Comparison of ENCODE assay signal across 7 mouse cellular contexts in genomic region chr13:23763586-23764323, GRCm38 (mm10). TPM values are rescaled to one million over a fixed set of nuclear protein-coding genes. Genes with fewer than 3 reads are reported as not detected.
DNase-seq lines count a peak whose midpoint lies in the region; ATAC-seq and TF ChIP-seq lines count a peak whose summit lies in the region.

Hist1h1a (plus strand) TSS chr13:23763666.

- TF ChIP-seq POLR2A in limb, embryonic 14.5 days (IDR thresholded peaks at IDR 0.05; ENCODE audit: borderline replicate concordance, extremely low read depth, insufficient read depth, insufficient read length), result peak; percentile 98; the same call in 1 of the 2 replicates
- TF ChIP-seq POLR2A in spleen, adult 2 months (IDR thresholded peaks at IDR 0.05; ENCODE audit: low read depth, low read length), result peak; percentile 66

- H3K9ac ChIP-seq in limb, embryonic 14.5 days (ENCODE audit: low read depth, low read length, severe bottlenecking), result peak within 1 kb of the TSS; percentile 75
- H3K9ac ChIP-seq in midbrain, embryonic 16.5 days (ENCODE audit: low read depth, low read length), result peak within 1 kb of the TSS; percentile 64

- H3K27ac ChIP-seq in embryonic facial prominence, embryonic 10.5 days (replicated peaks), result peak within 1 kb of the TSS; percentile 92
- peak within 1 kb of the TSS; percentile 94 for H3K27ac ChIP-seq in limb, embryonic 14.5 days (replicated peaks; ENCODE audit: low read depth, low read length)
- peak within 1 kb of the TSS; percentile 67 for H3K27ac ChIP-seq in midbrain, embryonic 16.5 days (ENCODE audit: low read length)
- peak within 1 kb of the TSS; percentile 79 for H3K27ac ChIP-seq in spleen, adult 2 months (ENCODE audit: insufficient read depth, low read length)

- peak within 1 kb of the TSS; percentile 85 for H3K4me2 ChIP-seq in limb, embryonic 14.5 days (replicated peaks; ENCODE audit: low read depth, low read length, severe bottlenecking)
- peak within 1 kb of the TSS; percentile 82 for H3K4me2 ChIP-seq in midbrain, embryonic 16.5 days (ENCODE audit: low read length)

- ATAC-seq in limb, embryonic 14.5 days (ENCODE audit: low FRiP score, low read depth), result peak; percentile 74
- ATAC-seq in midbrain, embryonic 16.5 days, result peak; percentile 73

- no peaks in the 10 kb centered on the region for H3K9me3 ChIP-seq in embryonic facial prominence, embryonic 10.5 days
- no peaks in the 10 kb centered on the region for H3K9me3 ChIP-seq in limb, embryonic 14.5 days (ENCODE audit: control insufficient read depth, low read length)
- no peaks in the 10 kb centered on the region for H3K9me3 ChIP-seq in midbrain, embryonic 16.5 days (replicated peaks; ENCODE audit: control insufficient read depth, low read length, poor library complexity, severe bottlenecking)

- H3K27me3 ChIP-seq in embryonic facial prominence, embryonic 10.5 days (replicated peaks; ENCODE audit: low read depth, poor library complexity, severe bottlenecking), result no peaks in the 10 kb centered on the region
- H3K27me3 ChIP-seq in limb, embryonic 14.5 days (ENCODE audit: control insufficient read depth, insufficient read depth, low read length), result no peaks in the 10 kb centered on the region
- no peaks in the 10 kb centered on the region for H3K27me3 ChIP-seq in midbrain, embryonic 16.5 days (ENCODE audit: control insufficient read depth, insufficient read depth, low read depth, low read length)
- H3K27me3 ChIP-seq in spleen, adult 2 months (ENCODE audit: control insufficient read depth, insufficient read depth, low read length), result no peaks in the 10 kb centered on the region

- H3K36me3 ChIP-seq in embryonic facial prominence, embryonic 10.5 days (replicated peaks), result no peaks in the 10 kb centered on the region
- H3K36me3 ChIP-seq in limb, embryonic 14.5 days (ENCODE audit: control insufficient read depth, insufficient read depth, low read length), result no peaks in the 10 kb centered on the region
- no peaks in the 10 kb centered on the region for H3K36me3 ChIP-seq in midbrain, embryonic 16.5 days (ENCODE audit: control insufficient read depth, insufficient read depth, low read length)
- H3K36me3 ChIP-seq in spleen, adult 2 months (ENCODE audit: control insufficient read depth, insufficient read depth, low read length), result no peaks in the 10 kb centered on the region

- peaks cover 36% of the 10 kb centered on the region for H3K4me1 ChIP-seq in embryonic facial prominence, embryonic 10.5 days
- H3K4me1 ChIP-seq in limb, embryonic 14.5 days (ENCODE audit: control insufficient read depth, insufficient read depth, low read length), result peaks cover 20% of the 10 kb centered on the region
- H3K4me1 ChIP-seq in midbrain, embryonic 16.5 days (ENCODE audit: control insufficient read depth, insufficient read depth, low read length), result peaks cover 25% of the 10 kb centered on the region
- no peaks in the 10 kb centered on the region; the same call in 1 of the 2 replicates for H3K4me1 ChIP-seq in spleen, adult 2 months (ENCODE audit: control insufficient read depth, insufficient read depth, insufficient read length)

- peak; percentile 90 for DNase-seq in adrenal gland, postnatal 14 days
- DNase-seq in embryonic facial prominence, embryonic 10.5 days (ENCODE audit: low spot score), result peak; percentile 94
- peak; percentile 98 for DNase-seq in heart, adult 11 months
- DNase-seq in kidney, adult 18-20 months, result peak; percentile 80
- DNase-seq in limb, embryonic 14.5 days (ENCODE audit: low spot score), result peak; percentile 99
- DNase-seq in spleen, adult 2 months (ENCODE audit: low read depth in 1 of 2, low spot score in 2 of 2), result peak; percentile 80 to 81

- TF ChIP-seq CTCF in spleen, adult 2 months (IDR thresholded peaks at IDR 0.05; ENCODE audit: extremely low read depth, insufficient read depth, insufficient read length, insufficient replicate concordance), result no peak

- 3% methylated on average over 34 of the region's 34 CpGs for WGBS in embryonic facial prominence, embryonic 10.5 days
- 4% methylated on average over 34 of the region's 34 CpGs for WGBS in limb, embryonic 14.5 days
- 3% methylated on average over 34 of the region's 34 CpGs for WGBS in midbrain, embryonic 16.5 days
- 3% methylated on average over 34 of the region's 34 CpGs for WGBS in spleen, adult 2 months

- H3K4me3 ChIP-seq in embryonic facial prominence, embryonic 10.5 days, result peak within 1 kb of the TSS; percentile 70
- peak within 1 kb of the TSS; percentile 52 for H3K4me3 ChIP-seq in limb, embryonic 14.5 days (replicated peaks; ENCODE audit: low read length)
- H3K4me3 ChIP-seq in midbrain, embryonic 16.5 days (ENCODE audit: low read depth, low read length), result peak within 1 kb of the TSS; percentile 49
- H3K4me3 ChIP-seq in spleen, adult 2 months (ENCODE audit: extremely low read depth, insufficient read depth, insufficient read length), result peak within 1 kb of the TSS; percentile 67

RNA-seq across cellular contexts. Expression of gene Hist1h1a, which starts in this region (rescaled TPM):
- 172 and 219 TPM in 2 replicates for total RNA-seq in adrenal gland, postnatal 14 days (2021)
- 2.7 and 4.0 TPM in 2 replicates for polyA plus RNA-seq in embryonic facial prominence, embryonic 10.5 days (2016; fragmentation: Nextera tagmentation; extraction: Ambion mirVana)
- 4.7 and 5.4 TPM in 2 replicates for polyA plus RNA-seq in limb, embryonic 14.5 days (2012; rRNA removed)
- polyA plus RNA-seq in limb, embryonic 14.5 days (2014; fragmentation: Nextera tagmentation; extraction: Ambion mirVana), result 3.6 and 4.8 TPM in 2 replicates
- polyA plus RNA-seq in midbrain, embryonic 16.5 days (2015; fragmentation: Nextera tagmentation; extraction: Ambion mirVana), result 0.30 TPM in 1 of 2 replicates, not detected in the other
- 1.3 and 1.5 TPM in 2 replicates for polyA plus RNA-seq in spleen, adult 2 months (2012; rRNA removed)

Comparison
In these comparisons a context has a peak if more than half of its experiments do, and no peak if none do; other contexts are left out.
1. Peak in every context shown above with its lines: DNase-seq, ATAC-seq, H3K4me3 ChIP-seq and H3K27ac ChIP-seq.
2. Peak in ATAC-seq, H3K4me3 ChIP-seq, H3K27ac ChIP-seq, H3K9ac ChIP-seq and H3K4me2 ChIP-seq in midbrain, embryonic 16.5 days; RNA of the gene not detected or under 1 TPM.